Comparison of ENCODE assay signal across 8 mouse cellular contexts in genomic region chr12:76552321-76552720, GRCm38 (mm10). TPM values are rescaled to one million over a fixed set of nuclear protein-coding genes. Genes with fewer than 3 reads are reported as not detected.
DNase-seq lines count a peak whose midpoint lies in the region; ATAC-seq lines count a peak whose summit lies in the region.

No protein-coding gene starts in this region.

- H3K4me3 ChIP-seq in heart, embryonic 16.5 days (ENCODE audit: low read length) = no peak overlapping the region
- H3K4me3 ChIP-seq in liver, embryonic 15.5 days (replicated peaks) = no peak overlapping the region

- 19% methylated on average over 8 of the region's 8 CpGs for WGBS in heart, embryonic 16.5 days
- 31% methylated on average over 8 of the region's 8 CpGs for WGBS in liver, embryonic 15.5 days (ENCODE audit: insufficient replicate concordance)

- ATAC-seq in heart, embryonic 16.5 days (replicated peaks; ENCODE audit: extremely low read depth, insufficient read depth, low FRiP score) = peak; percentile 87
- ATAC-seq in liver, embryonic 15.5 days (ENCODE audit: insufficient read depth) = no peak

- H3K9me3 ChIP-seq in heart, embryonic 16.5 days (replicated peaks; ENCODE audit: control insufficient read depth, low read length) = no peaks in the 10 kb centered on the region
- no peaks in the 10 kb centered on the region for H3K9me3 ChIP-seq in liver, embryonic 15.5 days (replicated peaks)

- peaks cover 86% of the 10 kb centered on the region for H3K4me1 ChIP-seq in heart, embryonic 16.5 days (ENCODE audit: control insufficient read depth, insufficient read depth, low read length)
- H3K4me1 ChIP-seq in liver, embryonic 15.5 days (replicated peaks) = peaks cover 69% of the 10 kb centered on the region

- H3K27me3 ChIP-seq in heart, embryonic 16.5 days (ENCODE audit: control insufficient read depth, insufficient read depth, low read length) = no peaks in the 10 kb centered on the region
- H3K27me3 ChIP-seq in liver, embryonic 15.5 days = peaks cover 13% of the 10 kb centered on the region

- peak overlapping the region; percentile 80 for H3K27ac ChIP-seq in heart, embryonic 16.5 days (ENCODE audit: low read length)
- 0 out of 2 replicates have a peak overlapping the region, but pooled peaks have one; percentile 19 for H3K27ac ChIP-seq in liver, embryonic 15.5 days (replicated peaks)

- no peaks in the 10 kb centered on the region for H3K36me3 ChIP-seq in heart, embryonic 16.5 days (ENCODE audit: control insufficient read depth, insufficient read depth)
- no peaks in the 10 kb centered on the region for H3K36me3 ChIP-seq in liver, embryonic 15.5 days (replicated peaks)

- peak overlapping the region; percentile 20 for H3K4me2 ChIP-seq in heart, embryonic 16.5 days (ENCODE audit: low read depth, low read length)
- no peak overlapping the region for H3K4me2 ChIP-seq in liver, embryonic 15.5 days

- DNase-seq in 3T3-L1 (ENCODE audit: low read depth, low spot score) = peak; percentile 92
- DNase-seq in Muller cell, postnatal 12 days (ENCODE audit: inconsistent ontology term) = peak; percentile 75
- DNase-seq in embryo, embryonic 11 days = no peak
- no peak for DNase-seq in yolk sac, embryonic 10.5 days (ENCODE audit: low spot score)
- DNase-seq in testis, postnatal 14 days (ENCODE audit: low spot score) = no peak
- DNase-seq in gastrocnemius, postnatal 25 days = no peak

- no peak overlapping the region for H3K9ac ChIP-seq in heart, embryonic 16.5 days (ENCODE audit: low read length)
- H3K9ac ChIP-seq in liver, embryonic 15.5 days = no peak overlapping the region

RNA-seq across cellular contexts. Expression of gene Plekhg3, which starts 21.6 kb away (rescaled TPM):
- 6.8 and 9.5 TPM in 2 replicates for polyA plus RNA-seq in heart, embryonic 16.5 days (2015; fragmentation: Nextera tagmentation; extraction: Ambion mirVana)
- 3.3 and 4.1 TPM in 2 replicates for polyA plus RNA-seq in liver, embryonic 15.5 days (2015; fragmentation: Nextera tagmentation; extraction: Ambion mirVana)
- 1 to 10 TPM; 6.1 to 7.6 TPM for total RNA-seq in gastrocnemius, postnatal 25 days (2021)

Comparison
In these comparisons a context has a peak if more than half of its experiments do, and no peak if none do; other contexts are left out.
1. DNase-seq: peak in 3T3-L1 (single experiment) and Muller cell, postnatal 12 days (single experiment); none in embryo, embryonic 11 days (single experiment), yolk sac, embryonic 10.5 days (single experiment), testis, postnatal 14 days (single experiment) and gastrocnemius, postnatal 25 days (single experiment).